Mouse (Mus musculus): ENCODE results near the gene Radil.

Radil gene

GRCm38 (mm10) chr5:142550706-142551652, at the start of gene Radil:
TSS of gene Radil (minus strand) at chr5:142551098.
- in situ Hi-C loops (cut with MboI, MseI): loop anchor here in 1 of 2 experiments (5.0 to 10.0 kb wide), 2 partner anchors 69 to 164 kb away; no protein-coding TSS in a partner anchor

GRCm38 (mm10) chr5:142597648-142598390, 46.9 kb upstream of the Radil start:
- in situ Hi-C loops (cut with MboI, MseI): no loop called here

- in situ Hi-C loops (cut with MboI, MseI): no loop called here
These were observed 45.8 kb upstream of the Radil start for GRCm38 (mm10) chr5:142596723-142597122.

DNA sequence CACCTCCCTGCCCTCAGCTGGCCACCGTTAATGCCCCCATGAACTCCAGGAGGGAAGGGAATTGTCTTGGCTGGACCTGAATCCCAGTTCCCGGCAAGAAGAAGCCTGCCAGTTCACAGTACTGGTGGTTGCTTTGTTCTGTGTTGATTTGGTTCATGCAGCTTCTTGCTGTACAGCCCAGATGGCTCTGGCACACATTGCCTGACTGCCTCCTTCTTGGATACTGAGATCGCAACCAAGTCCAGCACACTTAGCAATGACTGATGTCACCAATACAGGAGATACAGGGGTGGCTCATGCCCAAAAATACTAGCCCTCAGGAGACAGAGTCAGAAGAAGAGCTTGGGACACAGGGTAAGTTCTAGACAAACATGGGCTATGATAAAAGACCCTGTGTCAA, 44.8 kb upstream of the Radil start:
- in situ Hi-C loops (cut with MboI, MseI): no loop called here

- in situ Hi-C loops (cut with MboI, MseI): no loop called here
These were observed 40.2 kb upstream of the Radil start for GRCm38 (mm10) chr5:142590953-142591616.

GRCm38 (mm10) chr5:142583616-142584126, 32.8 kb upstream of the Radil start:
- in situ Hi-C loops (cut with MboI, MseI): no loop called here

DNA sequence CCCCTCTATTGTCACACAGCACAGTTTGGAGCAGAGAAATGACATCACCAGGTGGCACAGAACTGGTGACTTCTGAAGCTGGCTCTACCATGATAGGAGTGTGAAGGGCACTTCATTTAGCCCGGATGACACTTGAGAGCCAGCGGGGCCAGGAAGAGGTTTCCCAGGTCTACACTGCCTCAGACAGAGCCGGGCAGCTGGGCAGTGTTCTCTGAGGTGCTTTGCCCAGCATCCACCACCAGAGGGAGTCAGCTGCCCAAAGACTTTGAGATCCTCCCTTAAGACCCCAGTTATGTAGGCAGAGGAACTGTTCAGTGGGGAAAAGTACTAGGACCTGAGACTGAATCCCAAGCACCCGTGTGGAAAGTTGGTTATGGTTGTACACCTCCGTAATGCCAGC, 30.6 kb upstream of the Radil start:
- in situ Hi-C loops (cut with MboI, MseI): no loop called here

DNA sequence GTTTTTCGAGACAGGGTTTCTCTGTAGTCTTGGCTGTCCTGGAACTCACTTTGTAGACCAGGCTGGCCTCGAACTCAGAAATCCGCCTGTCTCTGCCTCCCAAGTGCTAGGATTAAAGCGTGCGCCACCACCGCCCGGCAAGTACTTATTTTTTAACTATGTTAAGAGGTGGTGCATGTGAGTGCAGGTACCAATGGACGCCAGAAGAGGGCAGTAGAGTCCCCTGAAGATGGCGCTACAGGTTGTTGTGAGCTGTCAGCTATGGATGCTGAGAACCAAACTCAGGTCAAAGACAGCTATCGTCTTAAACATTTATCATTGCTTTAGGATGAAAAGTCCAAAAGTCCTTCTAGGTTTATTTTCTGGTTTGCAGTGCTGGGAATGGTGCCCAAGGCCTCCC, 27.3 kb upstream of the Radil start:
- in situ Hi-C loops (cut with MboI, MseI): loop anchor here in 1 of 2 experiments (5.0 kb wide), 1 partner anchor 139 kb away; no protein-coding TSS in a partner anchor

DNA sequence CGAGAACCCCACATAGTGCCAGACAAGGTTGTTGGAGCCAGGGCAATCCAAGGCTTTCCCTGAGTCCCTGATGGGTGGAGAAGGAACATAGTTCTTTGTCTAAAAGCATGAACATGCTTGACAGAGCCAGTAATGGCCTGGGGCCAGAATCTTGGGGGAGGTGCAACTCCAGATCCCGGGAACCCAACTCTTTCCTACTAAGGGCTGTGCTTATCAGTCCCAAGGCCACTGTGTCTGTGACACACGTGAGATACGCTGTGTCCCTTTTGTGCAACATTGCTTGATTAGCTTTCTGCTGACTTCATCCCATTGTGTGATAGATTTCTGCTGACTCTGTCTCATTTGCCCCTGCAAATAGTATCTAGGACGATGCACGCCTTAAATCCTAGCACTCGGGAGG, 25.9 kb upstream of the Radil start:
- in situ Hi-C loops (cut with MboI, MseI): loop anchor here in 1 of 2 experiments (5.0 kb wide), 1 partner anchor 140 kb away; no protein-coding TSS in a partner anchor

DNA sequence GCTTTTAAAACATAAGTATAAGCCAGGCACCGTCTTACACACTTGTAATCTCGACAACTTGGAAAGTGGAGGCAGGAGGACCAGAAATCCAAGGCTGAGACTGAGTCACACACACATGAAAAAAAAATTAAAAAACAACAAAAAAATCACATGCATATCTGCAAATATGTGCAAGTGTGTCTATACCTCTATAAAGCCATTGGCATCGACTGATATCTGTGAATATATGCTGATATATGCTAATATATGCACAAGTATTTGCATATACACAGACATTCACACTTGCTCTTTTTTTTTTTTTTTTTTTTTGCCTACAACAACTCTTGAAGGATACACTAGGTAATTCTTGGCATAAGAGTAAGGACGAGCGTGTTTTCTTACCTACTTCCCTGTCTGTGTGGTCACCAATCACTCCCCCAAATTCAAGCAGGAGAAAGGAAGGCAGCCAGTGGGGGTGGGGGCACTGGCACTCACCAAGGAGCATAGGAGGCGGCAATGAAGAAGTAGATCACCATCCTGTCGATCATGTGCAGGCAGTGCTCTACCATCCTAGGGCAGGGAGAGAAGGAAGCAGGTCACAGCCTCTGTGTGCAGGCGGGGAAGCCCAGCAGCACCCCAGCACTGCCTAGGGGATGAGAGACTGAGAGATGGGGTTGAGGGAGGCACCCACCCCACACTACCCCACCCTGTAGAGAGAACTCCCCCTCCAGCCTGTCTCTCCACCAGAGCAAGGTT, 23.6 kb upstream of the Radil start:
- in situ Hi-C loops (cut with MboI, MseI): loop anchor here in 1 of 2 experiments (5.0 kb wide), 1 partner anchor 143 kb away; no protein-coding TSS in a partner anchor

DNA sequence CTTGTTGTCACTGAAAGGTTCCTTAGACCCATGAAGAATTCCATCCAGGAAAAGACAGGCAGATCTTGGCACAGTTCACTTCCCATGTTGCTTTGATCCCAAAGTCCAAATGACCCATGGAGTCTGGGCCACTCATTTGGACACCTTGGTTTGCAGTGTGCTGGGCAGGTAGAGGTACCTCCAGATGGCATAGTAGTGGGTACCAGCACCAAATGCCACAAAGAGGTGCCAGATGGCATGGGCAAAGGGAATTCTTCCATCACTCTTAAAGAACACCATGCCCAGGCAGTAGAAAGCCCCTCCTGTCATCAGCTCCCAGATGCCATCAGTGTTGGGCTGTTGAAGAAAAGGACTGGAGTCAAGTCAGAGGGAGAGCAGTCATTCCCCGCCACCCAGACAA, 13.7 kb upstream of the Radil start:
- in situ Hi-C loops (cut with MboI, MseI): no loop called here

GRCm38 (mm10) chr5:142560261-142560660, 9.4 kb upstream of the Radil start:
- in situ Hi-C loops (cut with MboI, MseI): no loop called here

- in situ Hi-C loops (cut with MboI, MseI): loop anchor here in 1 of 2 experiments (10.0 kb wide), 1 partner anchor 157 kb away; no protein-coding TSS in a partner anchor
These were observed 6.6 kb upstream of the Radil start for GRCm38 (mm10) chr5:142557397-142558067.

DNA sequence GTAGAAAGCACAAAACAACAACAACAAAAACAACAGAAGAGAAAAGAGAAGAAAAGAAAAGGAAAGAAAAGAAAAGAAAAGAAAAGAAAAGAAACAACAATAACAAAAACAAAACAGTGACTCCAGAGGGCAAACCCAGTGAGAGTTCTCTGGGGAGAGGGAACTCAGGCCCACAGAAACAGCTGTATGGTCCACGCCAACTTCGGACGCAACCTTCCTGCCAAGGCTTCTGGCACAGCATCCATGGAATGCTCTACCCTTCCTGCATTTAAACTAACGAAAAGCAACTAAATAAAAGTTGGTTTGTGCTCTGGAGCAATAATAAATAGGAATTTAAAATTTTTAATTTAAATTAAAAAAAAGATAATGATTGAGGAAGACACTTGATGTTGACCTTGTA, 5.8 kb upstream of the Radil start:
- in situ Hi-C loops (cut with MboI, MseI): loop anchor here in 1 of 2 experiments (10.0 kb wide), 1 partner anchor 158 kb away; no protein-coding TSS in a partner anchor

- in situ Hi-C loops (cut with MboI, MseI): loop anchor here in 1 of 2 experiments (10.0 kb wide), 1 partner anchor 159 kb away; no protein-coding TSS in a partner anchor
These were observed 5.0 kb upstream of the Radil start for GRCm38 (mm10) chr5:142555866-142556265.

GRCm38 (mm10) chr5:142549961-142550705, 765 bp downstream of the Radil start:
- in situ Hi-C loops (cut with MboI, MseI): loop anchor here in 1 of 2 experiments (5.0 to 10.0 kb wide), 2 partner anchors 68 to 165 kb away; no protein-coding TSS in a partner anchor

DNA sequence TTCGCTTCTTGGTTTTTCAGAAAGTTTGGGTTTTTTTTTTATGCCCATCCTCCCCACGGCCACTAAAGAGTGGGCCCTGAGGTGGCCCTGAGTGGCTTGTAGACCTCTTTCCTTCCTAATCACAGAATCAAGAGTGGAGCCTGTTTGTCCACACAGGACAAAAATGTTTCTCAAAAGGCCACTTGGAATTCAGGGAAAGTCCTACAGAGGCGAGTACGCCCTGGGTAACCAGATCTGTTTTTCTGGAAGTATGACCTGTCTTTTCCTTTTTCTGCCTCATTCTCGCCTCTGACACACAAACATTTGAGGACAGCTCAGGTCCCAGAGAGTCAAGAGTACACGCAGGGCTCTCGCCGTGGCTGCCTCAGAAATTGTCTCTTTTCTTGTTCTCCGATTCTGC, 1.5 kb downstream of the Radil start:
- in situ Hi-C loops (cut with MboI, MseI): no loop called here

- in situ Hi-C loops (cut with MboI, MseI): no loop called here
These were observed 3.8 kb downstream of the Radil start for GRCm38 (mm10) chr5:142547066-142547465.

GRCm38 (mm10) chr5:142546344-142546743, 4.6 kb downstream of the Radil start:
- in situ Hi-C loops (cut with MboI, MseI): no loop called here

Measured in T-helper 17 cell (primary cell).